Mouse (Mus musculus) R1 (cell line): Measurements from ENCODE around the gene Pmpca.

ENCODE experiments used
- DNase-seq: peaks from one replicate; pipeline ENCODE4 v3.0.0-alpha.2; 2018; ENCODE audit warnings: low read depth, low spot score

The Pmpca gene

GRCm38 (mm10) chr2:26429851-26430250, 40.7 kb downstream of the Pmpca start:
- no peak for DNase-seq

GRCm38 (mm10) chr2:26434791-26435572, 45.8 kb downstream of the Pmpca start:
- DNase-seq = no peak

GRCm38 (mm10) chr2:26437221-26437620, 48.1 kb downstream of the Pmpca start:
- no peak for DNase-seq

DNA sequence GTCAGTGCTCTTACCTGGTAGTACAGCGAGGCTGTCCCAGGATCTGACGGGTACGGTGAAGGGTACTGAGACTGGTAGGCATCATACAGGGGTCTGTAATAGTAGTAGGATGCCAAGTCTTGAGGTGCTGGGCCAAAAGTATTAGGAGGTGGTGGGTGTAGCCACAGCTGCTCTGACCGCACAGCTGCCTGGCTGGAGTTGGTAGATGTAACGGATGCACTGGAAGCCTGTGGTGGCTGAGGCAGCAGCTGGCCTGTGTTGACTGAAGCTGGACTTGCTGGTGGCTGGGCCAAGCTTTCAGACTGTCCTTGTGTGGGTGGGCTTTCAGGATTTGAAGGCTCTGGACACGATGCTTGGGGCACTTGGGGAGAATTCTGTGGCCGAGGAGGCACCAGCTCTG, 49.2 kb downstream of the Pmpca start:
- no peak for DNase-seq

DNA sequence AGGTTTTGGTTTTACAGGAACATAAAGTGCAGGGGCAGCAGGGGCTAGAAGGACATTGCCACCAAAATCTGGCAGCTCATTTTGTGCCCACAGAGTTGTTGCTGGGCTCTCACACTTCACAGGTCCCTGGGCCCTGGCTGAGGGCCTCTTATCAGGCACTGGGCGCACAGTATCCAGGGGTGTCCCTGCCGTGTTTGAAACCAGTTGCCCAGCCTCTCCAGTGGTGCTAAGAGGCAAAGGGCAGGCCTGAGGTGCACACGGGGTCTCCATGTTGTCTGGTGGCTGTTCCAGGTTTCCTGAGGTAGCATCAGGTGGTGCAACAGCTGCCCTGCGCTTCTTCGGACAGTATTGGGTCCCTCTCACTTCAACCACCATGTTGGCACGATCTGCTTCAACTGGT, 50.5 kb downstream of the Pmpca start:
- DNase-seq = no peak

GRCm38 (mm10) chr2:26441261-26441660, 52.1 kb downstream of the Pmpca start:
- no peak for DNase-seq

GRCm38 (mm10) chr2:26441688-26442087, 52.5 kb downstream of the Pmpca start:
- no peak for DNase-seq

DNA sequence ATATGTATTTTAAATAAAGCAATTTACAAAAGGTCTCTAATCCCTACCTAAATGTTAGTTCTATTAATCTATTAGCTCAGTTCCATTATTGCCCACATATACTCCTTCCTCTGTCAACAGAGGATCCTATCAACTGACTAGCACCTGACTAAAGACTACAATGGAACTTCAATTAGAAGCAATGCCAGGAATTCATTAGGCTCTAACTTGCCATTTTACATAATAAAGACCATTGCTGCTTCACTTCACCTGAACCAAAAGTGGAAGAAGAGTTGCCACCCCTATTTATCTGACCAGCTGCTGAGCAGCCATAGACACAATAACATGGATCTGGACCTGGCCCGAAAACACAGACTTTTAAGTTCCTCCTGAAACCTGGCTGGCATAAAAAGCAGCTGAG, 53.7 kb downstream of the Pmpca start:
- peak; percentile 71 for DNase-seq

DNA sequence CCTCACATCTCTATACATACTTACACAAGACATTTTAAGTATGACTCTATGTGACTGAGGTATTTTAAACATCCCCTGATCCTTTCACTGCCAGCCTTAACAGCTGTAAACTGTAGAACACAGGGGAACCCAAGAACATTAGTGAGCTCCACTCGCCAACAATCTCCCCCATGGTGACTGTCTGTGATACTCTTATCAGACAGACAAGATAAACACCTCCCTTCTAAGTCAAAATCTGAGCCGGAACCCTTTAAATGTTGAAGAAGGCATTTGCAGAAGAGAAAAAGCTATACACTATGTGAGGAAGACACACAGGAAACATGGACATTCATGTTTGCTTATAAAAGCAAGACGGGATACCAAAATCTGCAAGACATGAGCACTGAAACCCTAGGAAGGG, 54.7 kb downstream of the Pmpca start:
- no peak for DNase-seq

GRCm38 (mm10) chr2:26444368-26444767, 55.2 kb downstream of the Pmpca start:
- DNase-seq = no peak

- DNase-seq = peak; percentile 100
Observed at GRCm38 (mm10) chr2:26444946-26445665, 56.0 kb downstream of the Pmpca start, which contains the start of gene Sec16a. Gene Sec16a (minus strand): TSS chr2:26445216.

GRCm38 (mm10) chr2:26445666-26446445, 56.7 kb downstream of the Pmpca start:
- DNase-seq = peak; percentile 96

GRCm38 (mm10) chr2:26446671-26447070, 57.5 kb downstream of the Pmpca start:
- DNase-seq = no peak
